Mouse (Mus musculus): ENCODE results near the gene Atp2a2. TPM values are rescaled to one million over a fixed set of nuclear protein-coding genes. Genes with fewer than 3 reads are reported as not detected.

The Atp2a2 gene
- polyA plus RNA-seq, 1 experiment from 2014 or later: 41.9 TPM

DNA sequence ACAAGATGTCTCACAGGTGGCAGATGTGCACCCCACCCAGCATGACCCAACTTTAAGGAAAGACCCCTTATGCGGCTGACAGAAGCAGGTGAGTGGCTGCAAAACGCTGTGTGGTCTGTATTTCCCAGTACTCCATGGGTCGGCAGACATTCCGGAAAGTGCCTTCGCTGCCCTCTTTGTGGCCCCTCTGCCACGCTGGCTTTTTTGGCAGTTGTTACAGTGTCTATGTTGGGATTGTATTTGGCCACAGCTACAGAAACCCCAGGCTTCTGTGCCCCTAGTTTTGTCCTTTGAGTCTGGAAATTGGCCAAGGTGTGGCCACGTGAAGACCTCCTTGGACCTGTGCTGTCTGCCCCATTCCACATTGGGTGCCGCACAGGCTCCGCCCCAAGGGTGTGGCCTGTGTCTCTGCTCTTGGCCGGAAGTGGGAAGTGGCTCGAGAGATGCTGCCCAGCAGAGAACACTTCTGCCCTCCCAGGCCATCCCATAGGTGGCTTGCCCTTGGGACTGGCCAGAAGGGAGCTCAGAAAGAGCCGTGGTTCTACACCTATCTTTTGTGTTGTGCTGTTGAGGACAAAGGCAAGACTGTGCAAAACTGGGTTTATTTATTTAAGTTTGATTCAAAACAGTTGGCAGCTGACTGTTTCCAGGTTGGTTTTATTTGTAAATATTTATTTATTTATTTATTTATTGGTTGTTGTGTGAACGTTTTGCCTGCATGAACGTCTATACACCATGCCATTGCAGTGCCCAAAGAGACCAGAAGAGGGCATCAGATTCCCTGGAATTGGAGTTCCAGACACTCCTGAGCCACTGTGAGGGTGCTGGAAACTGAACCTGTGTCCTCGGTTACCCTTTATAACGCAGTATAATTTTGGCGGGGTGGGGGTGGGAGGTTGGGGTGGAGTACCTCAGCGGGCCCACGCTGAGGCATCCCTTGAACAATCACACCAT is 92.1 kb downstream of the Atp2a2 start:
- H3K27ac ChIP-seq: no peak overlapping the region
- no peaks in the 10 kb centered on the region for H3K4me1 ChIP-seq (replicated peaks)
- peaks cover 44% of the 10 kb centered on the region for H3K36me3 ChIP-seq
- H3K9me3 ChIP-seq: 0 out of 2 replicates have a peak, but pooled peaks cover 13% of the 10 kb centered on the region
- H3K27me3 ChIP-seq (ENCODE audit: insufficient read depth, poor library complexity, severe bottlenecking): no peaks in the 10 kb centered on the region
- no peak overlapping the region for H3K4me3 ChIP-seq
- WGBS: 87% methylated on average over 19 of the region's 19 CpGs
- DNase-seq (ENCODE audit: low spot score): no peak

GRCm38 (mm10) chr5:122405537-122405936 is 96.5 kb downstream of the Atp2a2 start:
- Histone ChIP-seq H3K36me3 (peaks cover 86% of the 10 kb centered on the region), H3K4me1 (replicated peaks) (no peaks in the 10 kb centered on the region)

More at GRCm38 (mm10) chr5:122405537-122405936, 96.5 kb downstream of the Atp2a2 start:
- WGBS: 97% methylated on average over 10 of the region's 10 CpGs
- H3K27ac ChIP-seq: no peak overlapping the region
- no peaks in the 10 kb centered on the region for H3K27me3 ChIP-seq (ENCODE audit: insufficient read depth, poor library complexity, severe bottlenecking)
- no peak for DNase-seq (ENCODE audit: low spot score)
- no peak overlapping the region for H3K4me3 ChIP-seq
- H3K9me3 ChIP-seq: 0 out of 2 replicates have a peak, but pooled peaks cover 13% of the 10 kb centered on the region

Other genes with a start within 250 kb of the Atp2a2 start
- 5.2 and 6.0 TPM in 2 replicates for gene Tctn1, start 237.8 kb downstream of the Atp2a2 start, polyA plus RNA-seq (2016; fragmentation: Nextera tagmentation; extraction: Ambion mirVana)
- 6.5 and 8.4 TPM in 2 replicates for gene Pptc7, start 217.9 kb downstream of the Atp2a2 start, polyA plus RNA-seq (2016; fragmentation: Nextera tagmentation; extraction: Ambion mirVana)
- 8.1 and 9.7 TPM in 2 replicates for gene Rad9b, start 148.0 kb downstream of the Atp2a2 start, polyA plus RNA-seq (2016; fragmentation: Nextera tagmentation; extraction: Ambion mirVana)
- 211 and 225 TPM in 2 replicates for gene Vps29, start 147.9 kb downstream of the Atp2a2 start, polyA plus RNA-seq (2016; fragmentation: Nextera tagmentation; extraction: Ambion mirVana)
- gene Gpn3, start 130.3 kb downstream of the Atp2a2 start, polyA plus RNA-seq (2016; fragmentation: Nextera tagmentation; extraction: Ambion mirVana): 67.7 and 78.8 TPM in 2 replicates
- gene Fam216a, start 129.9 kb downstream of the Atp2a2 start, polyA plus RNA-seq (2016; fragmentation: Nextera tagmentation; extraction: Ambion mirVana): 90.4 and 109 TPM in 2 replicates
- 90.2 and 97.9 TPM in 2 replicates for gene Arpc3, start 110.3 kb downstream of the Atp2a2 start, polyA plus RNA-seq (2016; fragmentation: Nextera tagmentation; extraction: Ambion mirVana)
- gene Anapc7, start 80.5 kb downstream of the Atp2a2 start, polyA plus RNA-seq (2016; fragmentation: Nextera tagmentation; extraction: Ambion mirVana): 52.0 and 54.8 TPM in 2 replicates
- 39.6 and 45.3 TPM in 2 replicates for gene Ift81, start 112.3 kb upstream of the Atp2a2 start, polyA plus RNA-seq (2016; fragmentation: Nextera tagmentation; extraction: Ambion mirVana)
- 0.73 and 2.1 TPM in 2 replicates for gene P2rx7, start 141.7 kb upstream of the Atp2a2 start, polyA plus RNA-seq (2016; fragmentation: Nextera tagmentation; extraction: Ambion mirVana)
- 5.8 and 6.2 TPM in 2 replicates for gene P2rx4, start 205.3 kb upstream of the Atp2a2 start, polyA plus RNA-seq (2016; fragmentation: Nextera tagmentation; extraction: Ambion mirVana)

All from hindbrain, embryonic 10.5 days (tissue).